Mouse (Mus musculus) lung, postnatal 0 days (tissue): ENCODE results near the gene Hcn1. TPM values are rescaled to one million over a fixed set of nuclear protein-coding genes. Genes with fewer than 3 reads are reported as not detected.

ENCODE experiments used
- ATAC-seq: fragments of 200-750 bp; cut with Nextera tagmentation; 2 replicates; pipeline ENCODE4 v1.8.0; 2017; ENCODE audit warnings: moderate library complexity
- DNase-seq: peaks from one replicate; pipeline ENCODE4 v3.0.0-alpha.2; 2016; ENCODE audit warnings: low spot score
- H3K27ac ChIP-seq: fragments of 300-500 bp; sonication (generic); 2 replicates; pipeline ENCODE4 v1.5.1; 2014; ENCODE audit warnings: antibody characterized with exemption, mild to moderate bottlenecking, low read length, mixed read lengths
- H3K27me3 ChIP-seq: fragments of 300-500 bp; sonication (generic); replicated peaks from 2 replicates; pipeline ENCODE4 v1.6.1; 2014; ENCODE audit warnings: low read length, mixed read lengths; ENCODE audit not compliant: insufficient read depth
- H3K36me3 ChIP-seq: fragments of 300-500 bp; sonication (generic); 2 replicates; pipeline ENCODE4 v1.6.1; 2014; ENCODE audit warnings: low read length, mixed read lengths; ENCODE audit not compliant: insufficient read depth
- H3K4me1 ChIP-seq: fragments of 300-500 bp; sonication (generic); 2 replicates; pipeline ENCODE4 v1.6.1; 2014; ENCODE audit warnings: antibody characterized with exemption, low read depth, low read length, mixed read lengths; ENCODE audit not compliant: insufficient read depth
- H3K4me2 ChIP-seq: fragments of 300-500 bp; sonication (generic); replicated peaks from 2 replicates; pipeline ENCODE4 v1.6.1; 2014; ENCODE audit warnings: low read depth, mild to moderate bottlenecking, low read length, moderate library complexity, mixed read lengths
- H3K4me3 ChIP-seq: fragments of 300-500 bp; sonication (generic); 2 replicates; pipeline ENCODE4 v1.5.1; 2014; ENCODE audit warnings: low read depth, low read length
- H3K9ac ChIP-seq: fragments of 300-500 bp; sonication (generic); replicated peaks from 2 replicates; pipeline ENCODE4 v1.6.1; 2014; ENCODE audit warnings: low read depth, mild to moderate bottlenecking
- H3K9me3 ChIP-seq: fragments of 300-500 bp; sonication (generic); 2 replicates; pipeline ENCODE4 v1.6.1; 2016; ENCODE audit warnings: low read length, mixed read lengths
- CTCF ChIP-seq: IDR thresholded peaks from 2 replicates; pipeline ENCODE4 v1.5.1; 2016; ENCODE audit warnings: antibody characterized with exemption, mild to moderate bottlenecking
- EP300 ChIP-seq: IDR thresholded peaks from 2 replicates; pipeline ENCODE4 v1.6.1; 2016; ENCODE audit warnings: antibody characterized with exemption, mild to moderate bottlenecking, control low read depth
- WGBS: fragments of 180-500 bp; shearing (Covaris S2); extraction: QIAGEN DNeasy Blood & Tissue Kit; methylation state at CpG from one replicate; pipeline ENCODE4 v1.1.7; 2014; 5-methylcytosine and 5-hydroxymethylcytosine counted together
- polyA plus RNA-seq: library from polyadenylated mRNA; unstranded; fragments of >200 nt; fragmentation: Nextera tagmentation; extraction: Ambion mirVana; gene quantifications from 2 replicates; pipeline ENCODE4 v1.2.1, GENCODE M21; 2015

Gene Hcn1
- polyA plus RNA-seq, 1 experiment from 2014 or later, result 0.07 TPM

DNA sequence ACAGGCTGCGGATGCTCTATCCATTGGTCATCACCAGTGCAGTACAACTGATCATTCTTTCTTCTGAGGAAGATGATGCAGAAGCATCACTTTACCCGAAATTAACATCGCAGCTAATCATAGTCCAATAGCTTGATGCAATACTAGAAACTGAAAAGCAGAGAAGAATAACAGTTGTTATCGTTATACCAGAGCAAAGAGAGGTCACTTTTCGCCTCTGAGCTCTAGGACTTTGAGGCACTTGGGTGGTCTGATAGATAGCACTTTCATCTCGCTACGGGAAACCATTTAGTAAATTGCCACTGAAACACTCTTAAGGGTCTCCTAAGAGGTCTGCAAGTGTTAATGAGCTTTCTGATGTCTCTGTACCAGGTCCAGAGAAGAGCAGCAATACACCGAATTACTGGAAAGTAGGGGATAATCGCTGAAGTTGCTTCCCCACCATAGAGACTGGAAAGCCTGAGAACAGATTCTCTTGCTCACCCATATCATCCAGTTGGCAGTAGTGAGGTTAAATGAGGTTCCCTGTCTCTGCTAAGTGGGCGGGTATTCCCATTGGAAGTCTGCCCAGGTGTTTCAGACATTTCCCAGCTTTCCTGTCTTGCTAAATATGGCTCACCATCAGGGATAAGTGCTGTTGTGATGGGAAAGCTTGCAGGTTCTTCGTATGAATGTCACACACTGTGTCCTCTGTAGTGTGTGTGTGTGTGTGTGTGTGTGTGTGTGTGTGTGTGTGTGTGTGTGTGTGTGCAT lies 105.0 kb downstream of the Hcn1 start:
- no peak overlapping the region for H3K4me2 ChIP-seq
- H3K4me3 ChIP-seq, result no peak overlapping the region
- 46% methylated on average over 11 of the region's 11 CpGs for WGBS
- DNase-seq (peak; percentile 80), ATAC-seq (peak; percentile 89)
- no peak overlapping the region for H3K9ac ChIP-seq
- H3K27me3 ChIP-seq, result no peaks in the 10 kb centered on the region
- no peaks in the 10 kb centered on the region for H3K9me3 ChIP-seq
- TF ChIP-seq EP300 (peak; percentile 67), CTCF (0 out of 2 replicates have a peak, but pooled peaks have one; percentile 22)
- H3K4me1 ChIP-seq, result no peaks in the 10 kb centered on the region
- no peaks in the 10 kb centered on the region for H3K36me3 ChIP-seq
- peak overlapping the region; percentile 47; the same call in 1 of the 2 replicates for H3K27ac ChIP-seq

GRCm38 (mm10) chr13:117710811-117711210 lies 108.7 kb downstream of the Hcn1 start:
- no peak overlapping the region for H3K4me2 ChIP-seq
- H3K9ac ChIP-seq, result no peak overlapping the region
- H3K4me1 ChIP-seq, result no peaks in the 10 kb centered on the region
- no peak overlapping the region for H3K27ac ChIP-seq
- no peaks in the 10 kb centered on the region for H3K36me3 ChIP-seq
- H3K27me3 ChIP-seq, result no peaks in the 10 kb centered on the region
- no peaks in the 10 kb centered on the region for H3K9me3 ChIP-seq
- ATAC-seq (no peak), DNase-seq (peak; percentile 14)
- H3K4me3 ChIP-seq, result no peak overlapping the region
- TF ChIP-seq CTCF (no peak), EP300 (no peak)

DNA sequence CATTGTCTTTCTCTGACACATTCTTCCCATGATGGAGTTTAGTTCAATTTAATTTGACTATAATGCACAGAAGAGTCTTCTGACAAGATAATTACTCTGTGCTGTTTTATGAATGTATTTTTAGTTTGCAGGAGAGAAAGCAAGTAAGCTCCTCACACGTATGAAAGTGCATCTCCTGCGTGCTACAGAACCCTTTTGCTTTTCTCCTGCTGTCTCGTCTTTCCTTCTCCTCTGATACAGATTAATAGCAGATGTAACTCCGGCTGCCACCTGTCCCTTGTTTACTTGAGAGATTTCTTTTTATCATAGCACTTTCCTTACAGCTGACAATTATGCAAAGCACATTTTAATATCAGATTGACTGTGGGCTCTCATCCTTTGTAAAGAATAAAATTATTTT lies 120.0 kb downstream of the Hcn1 start:
- Histone ChIP-seq H3K36me3 (no peaks in the 10 kb centered on the region), H3K4me3 (no peak overlapping the region), H3K4me2 (no peak overlapping the region), H3K4me1 (no peaks in the 10 kb centered on the region), H3K9me3 (no peaks in the 10 kb centered on the region), H3K27ac (no peak overlapping the region), H3K9ac (no peak overlapping the region), H3K27me3 (no peaks in the 10 kb centered on the region)
- ATAC-seq, result no peak
- 56% methylated on average over 4 of the region's 4 CpGs for WGBS
- TF ChIP-seq CTCF, result no peak
- no peak for TF ChIP-seq EP300
- DNase-seq, result no peak

GRCm38 (mm10) chr13:117724083-117724482 lies 122.0 kb downstream of the Hcn1 start:
- peak; percentile 40 for DNase-seq
- Histone ChIP-seq H3K27ac (no peak overlapping the region), H3K4me2 (no peak overlapping the region), H3K4me3 (no peak overlapping the region), H3K4me1 (no peaks in the 10 kb centered on the region), H3K36me3 (no peaks in the 10 kb centered on the region), H3K9me3 (no peaks in the 10 kb centered on the region), H3K9ac (no peak overlapping the region), H3K27me3 (no peaks in the 10 kb centered on the region)
- WGBS, result 46% methylated on average over 3 of the region's 3 CpGs
- no peak for ATAC-seq
- TF ChIP-seq CTCF, result no peak
- TF ChIP-seq EP300, result no peak

DNA sequence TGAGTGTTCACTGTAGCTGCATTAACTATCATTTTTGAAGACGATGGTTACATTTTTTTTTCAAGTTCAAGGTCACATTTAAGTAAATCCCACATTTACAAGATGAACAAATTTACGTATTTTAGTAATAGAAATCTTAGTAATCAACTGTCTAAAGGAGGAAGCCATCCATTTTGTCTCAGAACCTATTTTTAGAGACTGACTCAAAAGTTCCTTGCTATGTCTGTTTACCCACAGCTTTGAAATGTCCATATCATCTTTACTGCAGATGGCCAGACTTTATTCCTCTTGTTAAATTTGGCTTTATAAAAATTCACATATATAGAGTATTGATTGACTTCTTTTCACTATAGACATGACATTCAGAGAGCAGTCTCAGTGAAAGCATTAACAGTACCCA lies 126.3 kb downstream of the Hcn1 start:
- H3K9ac ChIP-seq, result no peak overlapping the region
- H3K4me3 ChIP-seq, result no peak overlapping the region
- ATAC-seq (no peak), DNase-seq (no peak)
- no peaks in the 10 kb centered on the region for H3K27me3 ChIP-seq
- H3K36me3 ChIP-seq, result no peaks in the 10 kb centered on the region
- no peak overlapping the region for H3K27ac ChIP-seq
- TF ChIP-seq CTCF (no peak), EP300 (no peak)
- no peak overlapping the region for H3K4me2 ChIP-seq
- WGBS, result 54% methylated on average over 2 of the region's 2 CpGs
- H3K4me1 ChIP-seq, result no peaks in the 10 kb centered on the region
- H3K9me3 ChIP-seq, result no peaks in the 10 kb centered on the region

- no peak overlapping the region for H3K27ac ChIP-seq
- H3K36me3 ChIP-seq, result no peaks in the 10 kb centered on the region
- ATAC-seq (no peak), DNase-seq (no peak)
- no peak overlapping the region for H3K4me3 ChIP-seq
- no peaks in the 10 kb centered on the region for H3K9me3 ChIP-seq
- H3K27me3 ChIP-seq, result no peaks in the 10 kb centered on the region
- H3K4me1 ChIP-seq, result no peaks in the 10 kb centered on the region
- no peak for TF ChIP-seq EP300
- no peak for TF ChIP-seq CTCF
- H3K4me2 ChIP-seq, result no peak overlapping the region
- no peak overlapping the region for H3K9ac ChIP-seq
These were observed 130.6 kb downstream of the Hcn1 start for GRCm38 (mm10) chr13:117732738-117733137.

DNA sequence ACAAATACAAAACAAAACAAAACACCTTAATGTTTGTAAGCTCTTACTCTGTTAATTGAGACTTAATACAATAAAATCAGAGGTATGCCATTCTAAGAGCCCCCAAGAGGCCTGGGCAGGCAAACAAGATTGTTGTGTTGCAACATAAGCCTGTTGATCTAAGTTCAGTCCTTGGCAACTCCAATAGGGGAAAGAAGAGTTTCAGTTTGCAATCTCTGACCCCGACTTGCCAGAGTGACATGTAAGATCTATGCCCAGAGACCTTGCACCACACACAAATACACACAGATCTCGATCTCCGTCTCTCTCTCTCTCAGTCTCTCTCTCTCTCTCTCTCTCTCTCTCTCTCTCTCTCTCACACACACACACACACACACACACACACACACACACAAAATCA lies 142.3 kb downstream of the Hcn1 start:
- H3K27ac ChIP-seq, result no peak overlapping the region
- 62% methylated on average over 3 of the region's 3 CpGs for WGBS
- TF ChIP-seq CTCF, result no peak
- no peak for TF ChIP-seq EP300

More for the DNA sequence above, 142.3 kb downstream of the Hcn1 start:
- no peak overlapping the region for H3K4me3 ChIP-seq
- H3K9me3 ChIP-seq, result no peaks in the 10 kb centered on the region
- ATAC-seq (no peak), DNase-seq (no peak)
- H3K4me2 ChIP-seq, result no peak overlapping the region
- H3K36me3 ChIP-seq, result no peaks in the 10 kb centered on the region
- H3K4me1 ChIP-seq, result no peaks in the 10 kb centered on the region
- no peak overlapping the region for H3K9ac ChIP-seq
- H3K27me3 ChIP-seq, result no peaks in the 10 kb centered on the region
